Comparison of ENCODE assay signal across 26 mouse cellular contexts in genomic region chr1:37080442-37080841, GRCm38 (mm10). TPM values are rescaled to one million over a fixed set of nuclear protein-coding genes. Genes with fewer than 3 reads are reported as not detected.
DNase-seq lines count a peak whose midpoint lies in the region; TF ChIP-seq lines count a peak whose summit lies in the region.
"Had no signal": no experiment of that assay in that cellular context is flagged by ENCODE, and none has a peak within 500 bp of the region (broad histone marks: within the 10 kb centered on the region; RNA-seq: fewer than 3 reads in every experiment).

No protein-coding gene starts in this region.

- H3K4me3 ChIP-seq in gastrocnemius, adult 2 months = no peak overlapping the region
- H3K4me3 ChIP-seq in limb, embryonic 10.5 days = no peak overlapping the region

- H3K9me3 ChIP-seq in limb, embryonic 10.5 days (replicated peaks) = no peaks in the 10 kb centered on the region
- H3K9me3 ChIP-seq: G1E had no signal

- no peak for TF ChIP-seq CTCF in gastrocnemius, adult 2 months (IDR thresholded peaks at IDR 0.05)

- H3K27ac ChIP-seq in gastrocnemius, adult 2 months = peak overlapping the region; percentile 91
- no peak overlapping the region for H3K27ac ChIP-seq in limb, embryonic 10.5 days

- H3K27me3 ChIP-seq in limb, embryonic 10.5 days (ENCODE audit: low read depth, poor library complexity, severe bottlenecking) = no peaks in the 10 kb centered on the region
- H3K27me3 ChIP-seq: CH12.LX had no signal

- intact Hi-C loops in gastrocnemius, adult 2 months (cut with DNase I) = loop anchor here (2.0 to 5.0 kb wide), 2 partner anchors 36 to 143 kb away; no protein-coding TSS in a partner anchor
- intact Hi-C loops in gastrocnemius, postnatal 36 days (cut with DNase I) = loop anchor here (5.0 kb wide), 1 partner anchor 37 kb away; no protein-coding TSS in a partner anchor

- 84% methylated on average over 4 of the region's 4 CpGs for WGBS in limb, embryonic 10.5 days

- no peak for DNase-seq in gastrocnemius, adult 2 months
- DNase-seq in gastrocnemius, postnatal 36 days = no peak
- DNase-seq in ES-CJ7 (ENCODE audit: low read depth, low spot score) (peak; percentile 62), R1 (ENCODE audit: low read depth, low spot score) (peak; percentile 52), ZHBTc4 (ENCODE audit: low read depth, low spot score) (peak; percentile 54)
- DNase-seq in thymus, postnatal 4 days = no peak
- DNase-seq in limb, embryonic 10.5 days (ENCODE audit: low spot score) = no peak
- no peak for DNase-seq in adrenal gland, adult (ENCODE audit: inconsistent age in 2 of 2, low spot score in 1 of 2)
- DNase-seq: adrenal gland, adult 2 months; adrenal gland, adult 8-10 months; adrenal gland, postnatal 10 days; adrenal gland, postnatal 14 days; adrenal gland, postnatal 25 days; adrenal gland, postnatal 36 days; B cell, adult 2 months; cerebellum, adult 11 months; cerebellum, adult 11-12 months; cerebellum, adult 18-20 months; cerebellum, adult 2 months; cerebellum, adult 8-10 months; cerebellum, adult 9-10 months had no signal

- no peaks in the 10 kb centered on the region for H3K36me3 ChIP-seq in limb, embryonic 10.5 days
- H3K36me3 ChIP-seq: G1E had no signal

- H3K4me1 ChIP-seq in limb, embryonic 10.5 days = peaks cover 9% of the 10 kb centered on the region; the same call in 1 of the 2 replicates

RNA-seq across cellular contexts. Expression of gene Vwa3b, which starts 54.0 kb away (rescaled TPM):
- 10 to 100 TPM; 54.9 to 56.1 TPM for total RNA-seq in gastrocnemius, adult 2 months (2021)
- total RNA-seq in gastrocnemius, postnatal 36 days (2021) = 10 to 100 TPM; 57.5 to 64.5 TPM
- 0.23 and 0.31 TPM in 2 replicates for polyA plus RNA-seq in limb, embryonic 10.5 days (2016; fragmentation: Nextera tagmentation; extraction: Ambion mirVana)
- total RNA-seq: CH12.LX, MEL had no signal
- polyA plus RNA-seq: adrenal gland, adult 2 months; C2C12; G1E; Patski had no signal

Comparison
In these comparisons a context has a peak if more than half of its experiments do, and no peak if none do; other contexts are left out.
1. DNase-seq: peak in ES-CJ7 (single experiment), R1 (single experiment) and ZHBTc4 (single experiment); none in gastrocnemius, adult 2 months (single experiment), gastrocnemius, postnatal 36 days (0 of 2), thymus, postnatal 4 days (single experiment), limb, embryonic 10.5 days (single experiment) and adrenal gland, adult (0 of 2).